Mouse (Mus musculus) T-helper 17 cell (primary cell): ENCODE results near the gene Dap.

Experiments used
- in situ Hi-C, 2 experiments: fragments of 300-600 bp; cut with MboI, MseI; formaldehyde crosslinking; loops; 1 replicate in 1 of 2; 2 replicates in 1 of 2; pipeline ENCODE4 v1.15.1; 2025; ENCODE audit warnings: high pct_unique_total_duplicates in 2 of 2

Dap gene

DNA sequence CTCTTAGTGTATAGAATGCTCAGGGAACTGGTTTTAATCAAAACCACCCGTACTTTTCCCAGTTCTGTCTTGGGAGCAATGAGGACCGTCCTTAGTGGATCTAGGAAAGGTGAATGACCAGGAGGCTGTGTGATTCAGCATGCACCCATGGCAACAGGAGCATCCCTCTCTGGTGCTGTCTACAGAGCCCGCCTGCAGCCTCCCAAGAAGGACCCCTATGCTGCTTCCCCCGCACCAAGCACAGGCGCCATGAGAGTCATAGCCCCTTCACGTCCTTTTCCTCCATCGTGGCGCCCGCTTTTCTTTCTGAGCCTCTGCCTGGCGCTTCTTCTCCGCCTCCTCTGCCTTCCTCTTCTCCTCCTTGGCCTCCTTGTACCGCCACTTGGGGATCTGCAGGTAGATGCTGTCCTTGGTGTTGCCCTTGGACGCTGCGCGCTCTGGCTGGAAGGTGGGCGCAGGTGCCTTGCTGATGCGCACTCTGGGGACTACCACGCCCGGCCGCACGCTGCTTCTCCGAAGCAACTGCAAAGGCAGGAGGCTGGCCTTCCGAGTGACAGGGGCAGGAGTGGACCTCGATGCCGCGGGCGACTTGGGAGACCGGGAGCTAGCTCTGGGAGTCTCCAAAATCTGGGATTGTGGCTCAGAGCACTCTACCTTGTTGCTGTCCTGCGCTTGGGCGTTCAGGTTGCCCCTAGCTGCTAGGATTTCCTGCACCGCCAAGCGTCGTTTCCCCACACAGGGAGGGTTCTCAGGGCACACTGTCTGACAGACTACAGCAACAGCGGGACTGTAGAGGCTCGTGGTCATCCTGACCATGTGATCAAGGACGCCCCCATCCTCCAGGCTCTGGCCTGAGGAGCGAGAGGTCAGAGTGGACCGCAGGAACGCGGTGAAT, 73.0 kb downstream of the Dap start:
- in situ Hi-C loops: no loop called here

DNA sequence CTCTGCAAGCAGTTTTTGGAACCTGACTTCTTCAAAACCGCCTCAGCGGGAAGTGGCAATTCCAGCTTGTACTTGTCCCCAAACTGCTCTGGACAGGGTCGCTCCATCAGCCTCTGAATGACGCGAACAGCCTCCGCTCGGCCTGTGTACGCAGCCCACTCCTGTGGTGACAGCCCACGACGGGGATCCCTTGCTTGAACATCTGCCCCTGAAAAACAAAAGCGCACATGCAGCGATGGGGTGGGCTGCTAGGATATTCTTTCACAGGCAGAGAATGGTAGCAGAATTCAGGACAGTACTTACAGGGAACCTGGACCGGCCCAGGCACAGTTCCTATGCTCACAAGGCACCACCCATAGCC, 73.6 kb downstream of the Dap start:
- in situ Hi-C loops: no loop called here

DNA sequence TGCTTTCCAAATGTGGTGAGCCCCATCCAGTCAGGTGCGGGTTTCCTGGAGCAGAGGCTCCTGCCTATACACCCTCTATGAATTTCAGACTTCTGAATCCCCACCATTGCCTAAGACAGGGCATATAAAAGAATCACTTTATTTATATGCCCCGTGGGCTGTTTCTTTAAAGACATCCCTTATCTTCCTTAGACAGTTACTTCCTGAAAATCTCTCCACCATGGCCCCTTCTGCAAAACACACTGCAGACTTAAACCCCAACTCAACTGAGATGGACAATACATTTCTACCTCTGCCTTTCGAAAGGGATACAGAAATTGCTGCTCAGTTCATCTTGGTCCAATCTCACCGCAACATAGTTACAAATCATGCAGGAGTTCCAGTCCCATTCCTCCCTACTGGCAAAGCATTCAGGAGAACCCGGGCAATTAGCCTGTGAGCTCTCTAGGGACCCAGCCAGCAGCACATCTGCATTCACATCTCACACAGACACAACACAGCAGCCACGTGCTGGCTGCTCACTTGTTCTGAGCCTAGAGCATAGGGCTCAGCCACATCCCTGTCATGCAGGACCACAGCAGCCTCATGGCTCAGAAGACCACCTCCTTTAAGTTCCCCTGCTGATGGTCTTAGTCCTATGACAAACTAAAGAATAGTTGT, 75.3 kb downstream of the Dap start:
- in situ Hi-C loops: no loop called here

GRCm38 (mm10) chr15:31302293-31302990, 78.3 kb downstream of the Dap start:
- in situ Hi-C loops: no loop called here

DNA sequence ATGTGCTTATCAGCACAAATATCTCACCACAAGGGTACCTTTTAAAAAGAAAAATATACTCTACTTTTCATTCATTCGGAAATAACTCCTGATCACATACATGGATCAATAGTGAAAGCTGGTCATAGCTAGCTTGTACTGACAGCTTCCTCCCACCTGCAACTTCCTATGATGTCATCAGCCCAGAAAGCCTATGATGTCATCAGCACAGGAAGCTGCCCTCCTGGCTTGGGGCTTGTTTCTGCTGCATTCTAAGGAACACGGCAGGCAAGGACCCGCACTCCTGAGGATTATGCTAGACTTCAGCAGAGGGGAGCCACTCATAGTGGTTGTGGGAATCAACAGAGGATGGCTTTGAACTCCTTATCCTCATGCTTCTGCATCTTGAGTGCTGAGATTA, 80.2 kb downstream of the Dap start:
- in situ Hi-C loops: no loop called here

DNA sequence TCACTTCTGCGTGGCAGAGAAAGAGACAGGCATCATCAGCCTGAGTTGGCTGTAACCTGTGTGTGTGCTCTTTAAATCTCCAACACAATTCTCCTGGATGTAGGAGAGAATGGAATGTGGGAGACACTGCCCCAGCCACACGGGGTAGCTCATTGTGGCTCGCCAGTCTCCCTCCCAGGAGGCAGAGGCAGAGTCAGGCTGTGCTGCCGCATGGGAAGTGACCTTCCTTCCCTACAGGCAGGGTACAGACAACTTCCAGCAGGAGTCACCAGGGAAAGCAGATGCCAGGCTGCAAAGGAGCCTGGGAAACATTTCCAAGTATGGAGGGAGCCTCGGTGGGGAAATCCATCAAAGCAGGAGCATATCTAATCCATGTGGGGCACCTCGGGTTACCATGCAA, 81.1 kb downstream of the Dap start:
- in situ Hi-C loops: loop anchor here in 1 of 2 experiments (5.0 kb wide), 1 partner anchor 82 kb away; no protein-coding TSS in a partner anchor

GRCm38 (mm10) chr15:31306726-31307125, 82.6 kb downstream of the Dap start:
- in situ Hi-C loops: loop anchor here in 1 of 2 experiments (5.0 kb wide), 1 partner anchor 81 kb away; no protein-coding TSS in a partner anchor

GRCm38 (mm10) chr15:31309526-31309925, 85.4 kb downstream of the Dap start:
- in situ Hi-C loops: loop anchor here in 1 of 2 experiments (5.0 kb wide), 1 partner anchor 78 kb away; no protein-coding TSS in a partner anchor

GRCm38 (mm10) chr15:31312001-31312400, 87.9 kb downstream of the Dap start:
- in situ Hi-C loops: loop anchor here in 1 of 2 experiments (5.0 kb wide), 1 partner anchor 1455 kb away; no protein-coding TSS in a partner anchor

- in situ Hi-C loops: no loop called here
These were observed 91.6 kb downstream of the Dap start for GRCm38 (mm10) chr15:31315630-31316231.

GRCm38 (mm10) chr15:31317056-31317805, 93.1 kb downstream of the Dap start:
- in situ Hi-C loops: no loop called here

DNA sequence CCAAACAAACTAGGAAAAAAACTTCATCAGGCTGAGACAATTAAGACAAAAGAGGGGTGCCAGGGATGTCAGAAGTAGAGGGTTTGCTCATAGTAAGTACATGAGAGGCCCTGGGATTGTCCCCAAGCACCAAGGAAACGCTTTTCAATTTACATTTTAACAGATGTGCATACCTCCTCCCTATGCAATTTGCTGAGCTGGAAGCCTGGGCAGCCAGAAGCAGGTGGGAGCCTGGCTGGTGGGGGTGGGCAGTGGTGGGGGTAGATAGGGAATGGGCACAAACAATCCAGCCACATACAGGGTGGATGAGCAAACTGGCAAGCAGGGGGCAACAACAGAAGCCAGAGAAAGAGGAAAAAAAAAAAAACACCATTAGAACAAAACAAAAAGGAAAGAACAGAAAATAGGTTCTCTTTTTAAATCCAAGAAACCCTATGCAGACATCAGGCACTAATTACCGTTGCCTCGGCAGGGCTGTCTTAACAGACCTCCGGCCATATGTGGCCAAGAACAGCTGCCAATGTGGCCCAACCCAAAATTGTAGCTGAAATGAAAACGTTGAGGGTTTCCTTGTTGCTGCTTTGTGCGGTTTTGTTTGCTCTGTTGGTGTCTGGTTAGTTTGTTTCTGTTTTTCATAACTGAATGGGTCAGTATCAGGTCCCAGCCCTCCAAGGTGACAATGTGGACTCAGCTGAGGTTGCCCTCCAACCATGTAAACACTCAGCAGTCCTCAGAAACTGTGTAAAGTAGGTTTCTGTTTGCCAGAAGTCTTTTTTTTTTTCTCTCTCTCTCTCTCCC, 94.2 kb downstream of the Dap start:
- in situ Hi-C loops: no loop called here

DNA sequence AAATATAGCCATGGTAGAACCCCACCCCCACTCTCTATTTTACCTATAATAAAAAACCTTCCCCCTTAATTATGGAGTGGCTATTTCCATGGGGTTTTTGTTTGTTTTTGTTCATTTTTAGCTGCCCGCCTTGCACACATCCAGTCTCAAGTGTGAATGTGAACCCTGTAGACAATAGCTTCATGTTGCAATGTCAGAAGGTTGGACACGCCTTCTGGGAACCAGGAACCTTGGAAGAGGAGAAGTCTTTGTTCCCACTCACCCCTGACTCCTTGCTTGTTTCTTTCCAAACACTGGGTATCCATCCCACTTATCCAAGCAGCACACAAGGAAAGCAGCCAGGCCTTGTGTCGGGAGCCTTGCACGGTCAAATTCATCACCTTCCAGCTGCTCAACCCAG, 94.9 kb downstream of the Dap start:
- in situ Hi-C loops: no loop called here

DNA sequence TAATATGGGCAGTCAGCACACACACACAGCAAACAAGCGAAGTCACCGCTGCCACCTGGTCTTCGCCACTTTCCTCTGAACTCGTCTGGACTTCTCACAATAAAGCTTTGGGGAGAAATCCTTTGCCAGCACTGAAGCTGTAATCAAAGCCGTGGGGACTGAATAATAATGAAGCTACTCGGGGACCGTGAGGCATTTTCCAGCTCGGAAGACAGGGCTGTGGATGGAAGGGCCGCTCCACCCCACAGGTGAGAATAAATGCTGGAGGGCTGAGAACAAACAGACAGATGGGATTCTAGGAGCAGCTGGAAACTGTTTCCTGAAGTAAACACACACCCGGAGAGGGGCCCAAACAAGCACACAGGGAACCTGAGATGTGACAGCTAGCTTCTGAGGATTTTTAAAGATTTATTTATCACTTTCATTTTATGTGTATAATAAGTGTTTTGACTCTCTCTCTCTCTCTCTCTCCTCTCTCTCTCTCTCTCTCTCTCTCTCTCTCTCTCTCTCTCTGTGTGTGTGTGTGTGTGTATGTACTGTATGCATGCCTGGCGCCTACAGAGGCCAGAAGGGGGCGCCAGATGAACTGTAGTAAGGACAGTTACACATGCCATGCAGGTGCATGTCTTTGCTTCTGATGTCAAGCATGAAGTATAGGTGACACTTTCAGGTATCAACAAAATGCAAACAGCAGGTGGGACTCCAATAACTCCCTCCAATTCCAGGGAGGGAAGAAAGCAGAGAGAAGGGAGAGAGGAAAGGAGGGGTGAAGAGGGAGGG, 96.7 kb downstream of the Dap start:
- in situ Hi-C loops: loop anchor here in 1 of 2 experiments (5.0 kb wide), 1 partner anchor 107 kb away; no protein-coding TSS in a partner anchor

DNA sequence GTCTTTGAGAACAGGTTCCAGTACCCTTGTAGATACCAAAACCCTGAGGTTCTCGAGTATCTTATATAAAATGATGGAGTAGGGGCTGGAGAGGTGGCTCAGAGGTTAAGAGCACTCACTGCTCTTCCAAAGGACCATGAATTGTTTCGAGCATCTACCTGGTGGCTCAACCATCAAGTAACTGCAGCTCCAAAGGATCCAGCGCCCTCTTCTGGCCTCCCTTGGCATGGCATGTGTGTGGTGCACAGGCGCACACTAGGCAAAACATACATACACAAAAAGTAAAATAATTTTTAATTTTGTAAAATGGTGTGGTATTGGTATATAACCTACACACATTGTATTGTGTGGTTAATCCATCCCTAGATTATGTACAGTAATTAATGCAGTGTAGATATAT, 99.6 kb downstream of the Dap start:
- in situ Hi-C loops: loop anchor here in 1 of 2 experiments (5.0 kb wide), 1 partner anchor 104 kb away; no protein-coding TSS in a partner anchor
